Mouse (Mus musculus) hindbrain, postnatal 0 days (tissue): ENCODE measurements around the gene Hpcal4. TPM values are rescaled to one million over a fixed set of nuclear protein-coding genes. Genes with fewer than 3 reads are reported as not detected.
A peak's percentile ranks its signal among the peaks of the same experiment; 100 is the strongest.

Experiments
- ATAC-seq: fragments of 200-750 bp; cut with Nextera tagmentation; 2 replicates; pipeline ENCODE4 v1.8.0; 2017; ENCODE audit warnings: mild to moderate bottlenecking, moderate TSS enrichment, moderate library complexity
- DNase-seq: peaks from one replicate; pipeline ENCODE4 v3.0.0-alpha.2; 2015; ENCODE audit warnings: low spot score
- H3K27ac ChIP-seq: fragments of 300-500 bp; sonication (generic); 2 replicates; pipeline ENCODE4 v1.5.1; 2014; ENCODE audit warnings: mild to moderate bottlenecking
- H3K27me3 ChIP-seq: fragments of 300-500 bp; sonication (generic); 2 replicates; pipeline ENCODE4 v1.6.1; 2014; ENCODE audit warnings: low read length, mixed read lengths; ENCODE audit not compliant: insufficient read depth
- H3K36me3 ChIP-seq: fragments of 300-500 bp; sonication (generic); 2 replicates; pipeline ENCODE4 v1.6.1; 2014; ENCODE audit warnings: low read length, mixed read lengths; ENCODE audit not compliant: insufficient read depth
- H3K4me1 ChIP-seq: fragments of 300-500 bp; sonication (generic); 2 replicates; pipeline ENCODE4 v1.6.1; 2014; ENCODE audit warnings: antibody characterized with exemption, low read length, mixed read lengths; ENCODE audit not compliant: insufficient read depth
- H3K4me2 ChIP-seq: fragments of 300-500 bp; sonication (generic); 2 replicates; pipeline ENCODE4 v1.6.1; 2014; ENCODE audit warnings: low read depth, mild to moderate bottlenecking, low read length, moderate library complexity, mixed read lengths
- H3K4me3 ChIP-seq: fragments of 300-500 bp; sonication (generic); 2 replicates; pipeline ENCODE4 v1.5.1; 2014; ENCODE audit warnings: low read length
- H3K9ac ChIP-seq: fragments of 300-500 bp; sonication (generic); replicated peaks from 2 replicates; pipeline ENCODE4 v1.6.1; 2014; ENCODE audit warnings: mild to moderate bottlenecking, low read length, moderate library complexity, mixed read lengths
- H3K9me3 ChIP-seq: fragments of 300-500 bp; sonication (generic); 2 replicates; pipeline ENCODE4 v1.6.1; 2016; ENCODE audit warnings: low read length, mixed read lengths
- CTCF ChIP-seq: IDR thresholded peaks from 2 replicates; pipeline ENCODE4 v1.5.1; 2016; ENCODE audit warnings: antibody characterized with exemption, control low read depth, low read depth
- WGBS: fragments of 180-500 bp; shearing (Covaris S2); extraction: QIAGEN DNeasy Blood & Tissue Kit; methylation state at CpG from one replicate; pipeline ENCODE4 v1.1.7; 2014; 5-methylcytosine and 5-hydroxymethylcytosine counted together
- polyA plus RNA-seq: library from polyadenylated mRNA; unstranded; fragments of >200 nt; fragmentation: Nextera tagmentation; extraction: Ambion mirVana; gene quantifications from 2 replicates; pipeline ENCODE4 v1.2.1, GENCODE M21; 2015
- total RNA-seq: library from RNA; depleted of rRNA; stranded (reverse); fragments of >200 nt; gene quantifications from 2 replicates; pipeline ENCODE4 v1.2.3, GENCODE M21; 2014

Gene Hpcal4
- total and polyA plus RNA-seq, 2 experiments from 2014 or later = 43.8 to 46.3 TPM

GRCm38 (mm10) chr4:123215367-123215766 lies 32.3 kb downstream of the Hpcal4 start:
- Histone ChIP-seq H3K27me3 (no peaks in the 10 kb centered on the region), H3K4me1 (no peaks in the 10 kb centered on the region; the same call in 1 of the 2 replicates), H3K4me2 (no peak overlapping the region), H3K27ac (no peak overlapping the region), H3K36me3 (no peaks in the 10 kb centered on the region), H3K9ac (no peak overlapping the region), H3K9me3 (no peaks in the 10 kb centered on the region), H3K4me3 (no peak overlapping the region)
- ATAC-seq (peak; percentile 46), DNase-seq (peak; percentile 57)
- no peak for TF ChIP-seq CTCF
- WGBS = 51% methylated on average over 1 of the region's 1 CpGs

GRCm38 (mm10) chr4:123216782-123217181 lies 33.8 kb downstream of the Hpcal4 start:
- whole genome bisulfite sequencing = 24% methylated on average over 1 of the region's 1 CpGs
- Histone ChIP-seq H3K4me2 (no peak overlapping the region), H3K27me3 (no peaks in the 10 kb centered on the region), H3K9me3 (no peaks in the 10 kb centered on the region), H3K36me3 (no peaks in the 10 kb centered on the region), H3K4me3 (no peak overlapping the region), H3K27ac (no peak overlapping the region), H3K4me1 (no peaks in the 10 kb centered on the region; the same call in 1 of the 2 replicates), H3K9ac (no peak overlapping the region)
- TF ChIP-seq CTCF = peak; percentile 86
- no peak for ATAC-seq
- DNase-seq = peak; percentile 57

DNA sequence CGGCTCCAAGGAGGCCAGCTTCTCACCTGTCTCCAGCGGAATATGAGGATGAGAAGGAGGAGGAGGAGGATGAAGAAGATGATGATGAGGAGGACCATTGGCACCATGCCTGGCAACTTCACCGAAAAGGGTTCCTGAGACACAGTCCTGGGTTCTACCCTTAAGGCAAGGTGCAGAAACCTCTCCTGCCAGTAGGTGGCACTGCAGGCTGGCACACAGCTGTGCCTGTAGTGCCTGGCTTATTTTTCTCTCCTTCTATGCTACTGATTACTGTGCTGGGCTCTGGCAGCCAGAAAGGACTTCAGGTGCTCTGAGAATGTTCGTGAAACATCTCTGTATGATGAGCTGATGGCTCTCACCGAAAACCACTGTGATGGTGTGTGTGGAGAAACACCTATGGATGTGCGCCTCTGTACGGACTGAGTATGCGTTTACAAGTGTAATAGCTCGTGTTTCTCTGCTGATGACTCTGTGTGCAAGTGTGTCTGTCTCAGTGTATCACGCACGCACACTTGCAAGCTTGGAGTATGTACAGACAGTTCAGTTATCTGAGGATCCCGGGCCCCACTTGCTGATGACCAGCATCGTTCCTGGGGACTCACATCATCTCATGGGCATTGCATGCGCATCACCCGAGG lies 36.8 kb downstream of the Hpcal4 start:
- WGBS = 66% methylated on average over 15 of the region's 15 CpGs
- no peaks in the 10 kb centered on the region for H3K4me1 ChIP-seq
- H3K27ac ChIP-seq = no peak overlapping the region
- no peaks in the 10 kb centered on the region for H3K9me3 ChIP-seq
- H3K4me2 ChIP-seq = no peak overlapping the region
- H3K27me3 ChIP-seq = no peaks in the 10 kb centered on the region
- DNase-seq (peak; percentile 85), ATAC-seq (peak; percentile 86)
- H3K9ac ChIP-seq = no peak overlapping the region
- no peak overlapping the region for H3K4me3 ChIP-seq
- no peaks in the 10 kb centered on the region for H3K36me3 ChIP-seq
- peak; percentile 99 for TF ChIP-seq CTCF

GRCm38 (mm10) chr4:123220637-123221036 lies 37.6 kb downstream of the Hpcal4 start:
- Histone ChIP-seq H3K36me3 (no peaks in the 10 kb centered on the region), H3K27me3 (no peaks in the 10 kb centered on the region), H3K4me3 (no peak overlapping the region), H3K9ac (no peak overlapping the region), H3K9me3 (no peaks in the 10 kb centered on the region), H3K4me1 (no peaks in the 10 kb centered on the region), H3K27ac (no peak overlapping the region), H3K4me2 (no peak overlapping the region)
- whole genome bisulfite sequencing = 88% methylated on average over 4 of the region's 4 CpGs
- DNase-seq = no peak
- no peak for ATAC-seq
- TF ChIP-seq CTCF = no peak

- no peak for ATAC-seq
Measured at GRCm38 (mm10) chr4:123223309-123223708, 40.3 kb downstream of the Hpcal4 start.

GRCm38 (mm10) chr4:123225718-123226403 lies 42.8 kb downstream of the Hpcal4 start:
- Histone ChIP-seq H3K9me3 (no peaks in the 10 kb centered on the region), H3K4me1 (peaks cover 3% of the 10 kb centered on the region; the same call in 1 of the 2 replicates), H3K27ac (no peak overlapping the region), H3K27me3 (no peaks in the 10 kb centered on the region; the same call in 1 of the 2 replicates), H3K9ac (no peak overlapping the region), H3K4me2 (no peak overlapping the region), H3K4me3 (no peak overlapping the region), H3K36me3 (no peaks in the 10 kb centered on the region)
- ATAC-seq (peak; percentile 54; the same call in 1 of the 2 replicates), DNase-seq (peak; percentile 18)
- 58% methylated on average over 10 of the region's 10 CpGs for WGBS
- TF ChIP-seq CTCF = no peak

More at GRCm38 (mm10) chr4:123223309-123223708, 40.3 kb downstream of the Hpcal4 start:
- no peak for DNase-seq
- Histone ChIP-seq H3K36me3 (no peaks in the 10 kb centered on the region), H3K4me2 (no peak overlapping the region), H3K4me3 (no peak overlapping the region), H3K9me3 (no peaks in the 10 kb centered on the region), H3K27me3 (no peaks in the 10 kb centered on the region; the same call in 1 of the 2 replicates), H3K9ac (no peak overlapping the region), H3K27ac (no peak overlapping the region), H3K4me1 (peaks cover 3% of the 10 kb centered on the region; the same call in 1 of the 2 replicates)
- peak; percentile 57 for TF ChIP-seq CTCF
- 55% methylated on average over 3 of the region's 3 CpGs for WGBS
